Mouse (Mus musculus) ovary, adult 18-20 months (tissue): ENCODE measurements around the gene Cd248.

Experiments
- DNase-seq: peaks from one replicate; pipeline ENCODE4 v3.0.0; 2022; ENCODE audit warnings: low spot score, mixed read lengths

Gene Cd248

DNA sequence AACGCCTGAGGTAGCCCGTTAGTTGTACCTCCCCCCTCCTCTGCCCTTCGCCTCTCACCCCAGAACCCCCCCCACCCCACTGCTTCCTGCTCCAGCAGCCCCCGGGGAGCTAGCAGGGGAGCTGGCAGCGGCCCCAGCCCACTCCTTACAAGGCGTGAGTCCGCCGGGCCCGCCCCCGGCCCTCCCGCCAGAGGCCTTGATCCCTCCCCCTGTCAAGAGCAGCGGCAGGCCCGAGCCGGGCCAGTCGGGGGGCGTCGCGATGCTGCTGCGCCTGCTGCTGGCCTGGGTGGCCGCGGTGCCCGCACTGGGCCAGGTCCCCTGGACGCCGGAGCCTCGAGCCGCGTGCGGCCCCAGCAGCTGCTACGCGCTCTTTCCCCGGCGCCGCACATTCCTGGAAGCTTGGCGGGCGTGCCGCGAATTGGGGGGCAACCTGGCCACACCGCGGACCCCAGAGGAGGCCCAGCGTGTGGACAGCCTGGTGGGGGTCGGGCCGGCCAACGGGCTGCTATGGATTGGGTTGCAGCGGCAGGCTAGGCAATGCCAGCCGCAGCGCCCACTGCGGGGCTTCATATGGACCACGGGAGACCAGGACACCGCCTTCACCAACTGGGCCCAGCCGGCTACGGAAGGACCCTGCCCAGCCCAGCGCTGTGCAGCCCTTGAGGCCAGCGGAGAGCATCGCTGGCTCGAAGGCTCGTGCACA lies at the start of gene Cd248:
Cd248 (plus strand) TSS at position 212 of the 703 bp plus-strand sequence.
- DNase-seq = peak; percentile 60

DNA sequence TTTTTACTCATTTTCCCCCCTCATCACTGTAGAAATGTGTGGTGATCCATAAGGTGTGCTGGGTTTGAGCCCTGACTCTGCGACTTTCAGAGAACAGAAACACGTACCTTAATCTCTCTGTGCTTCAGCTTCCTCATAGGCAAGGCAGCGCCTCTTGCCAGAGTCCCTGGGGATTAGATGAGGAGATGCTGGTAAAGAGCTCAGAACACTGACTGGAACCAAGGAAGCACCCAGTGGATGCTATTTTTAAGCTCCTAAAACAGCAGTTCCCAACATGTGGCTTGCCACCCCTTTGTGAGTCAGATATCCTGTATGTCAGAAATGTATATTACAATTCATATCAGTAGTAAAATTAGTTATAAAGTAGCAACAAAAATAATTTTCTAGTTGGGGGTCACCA lies 49.7 kb upstream of the Cd248 start:
- DNase-seq = no peak

DNA sequence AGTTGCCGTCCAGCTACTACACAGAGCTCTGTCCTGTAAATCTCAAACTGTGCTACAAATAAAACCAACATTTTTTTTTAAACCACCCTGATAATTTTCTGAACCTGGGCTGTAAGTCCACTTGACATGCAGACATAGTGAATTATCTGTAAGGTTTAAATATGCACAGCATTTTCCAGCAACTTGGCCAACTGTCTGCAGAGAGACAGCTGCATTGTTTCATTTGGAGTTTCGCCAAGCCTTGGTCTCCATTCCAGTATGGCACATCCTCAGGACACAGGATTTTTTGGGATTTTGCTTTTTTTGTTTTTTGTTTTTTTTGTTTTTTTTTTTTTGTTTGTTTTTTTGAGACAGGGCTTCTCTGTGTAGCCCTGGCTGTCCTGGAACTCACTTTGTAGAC lies 46.5 kb upstream of the Cd248 start:
- DNase-seq = no peak

DNA sequence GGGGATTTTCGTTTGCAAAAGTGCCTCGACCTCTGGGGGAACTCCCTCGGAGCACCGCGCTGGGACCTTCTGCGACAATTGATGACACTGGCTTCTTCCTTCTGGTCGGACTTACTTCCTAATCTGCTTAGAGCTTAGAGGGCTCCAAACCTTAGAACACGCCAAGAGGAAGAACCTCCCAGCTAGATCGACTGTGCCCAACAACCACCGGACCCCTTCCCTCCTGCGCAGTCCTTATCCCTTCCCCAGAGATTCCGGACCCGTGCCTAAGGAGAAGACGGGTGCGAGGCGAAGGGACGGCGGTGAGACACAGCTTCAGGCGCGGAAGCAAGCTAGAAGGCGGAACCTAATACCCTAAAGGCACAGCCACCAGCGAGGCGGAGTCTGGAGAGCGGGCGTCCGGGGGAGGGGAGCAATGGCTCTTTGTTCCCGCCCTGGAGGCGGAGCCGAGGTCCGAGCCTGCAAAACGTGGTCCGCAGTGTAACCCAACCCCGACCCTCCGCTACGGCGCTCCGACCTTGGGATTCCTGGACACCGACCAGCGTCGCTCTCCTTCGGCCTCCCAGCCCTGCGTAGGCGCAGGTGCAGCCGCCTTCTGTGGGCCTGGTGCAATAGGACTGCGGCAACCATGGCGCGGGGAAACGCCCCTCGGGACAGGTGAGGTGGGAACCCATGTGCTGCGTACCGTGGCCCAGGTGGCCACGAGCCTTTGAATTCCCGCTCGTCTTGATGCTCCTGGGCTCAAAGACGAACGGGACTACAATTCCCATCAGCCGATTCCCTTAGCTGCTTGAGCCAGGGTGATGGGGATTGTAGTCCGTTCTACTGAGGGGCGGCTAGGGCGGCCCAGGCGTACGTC lies 44.0 kb upstream of the Cd248 start, which contains the start of gene Slc29a2:
Slc29a2 (plus strand) TSS at position 240 of the 859 bp plus-strand sequence.
- peak; percentile 93 for DNase-seq

DNA sequence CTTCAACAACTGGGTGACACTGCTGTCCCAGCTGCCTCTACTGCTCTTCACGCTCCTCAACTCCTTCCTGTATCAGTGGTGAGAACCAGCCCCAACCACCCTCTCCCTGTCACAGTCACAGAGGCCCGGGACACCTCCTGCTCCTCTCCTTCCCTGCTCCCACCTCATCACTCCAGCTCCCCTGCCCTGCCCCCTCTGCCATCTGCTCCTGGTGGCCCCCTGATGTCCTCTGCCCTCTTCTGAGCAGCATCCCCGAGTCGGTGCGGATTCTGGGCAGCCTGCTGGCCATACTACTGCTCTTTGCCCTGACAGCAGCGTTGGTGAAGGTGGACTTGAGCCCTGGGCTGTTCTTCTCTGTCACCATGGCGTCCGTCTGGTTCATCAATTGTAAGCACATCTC lies 41.8 kb upstream of the Cd248 start:
- no peak for DNase-seq

DNA sequence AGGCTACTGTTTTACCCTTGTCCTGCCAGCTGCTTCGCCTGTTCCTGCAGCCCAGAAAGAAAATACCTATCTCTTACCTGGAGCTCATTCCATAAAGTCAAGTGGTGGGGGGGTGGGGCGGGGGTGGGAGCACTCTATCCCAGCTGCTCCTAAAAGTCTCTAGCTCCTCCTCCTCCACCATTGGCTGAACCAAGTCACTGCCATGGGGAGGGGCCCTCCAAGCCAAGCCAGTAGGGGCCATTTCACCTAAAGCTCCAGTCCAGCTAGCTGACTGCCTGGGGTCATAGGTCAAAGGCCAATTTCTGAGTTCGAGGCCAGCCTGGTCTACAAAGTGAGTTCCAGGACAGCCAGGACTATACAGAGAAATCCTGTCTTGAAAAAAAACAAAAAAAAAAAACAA lies 35.2 kb upstream of the Cd248 start:
- no peak for DNase-seq

DNA sequence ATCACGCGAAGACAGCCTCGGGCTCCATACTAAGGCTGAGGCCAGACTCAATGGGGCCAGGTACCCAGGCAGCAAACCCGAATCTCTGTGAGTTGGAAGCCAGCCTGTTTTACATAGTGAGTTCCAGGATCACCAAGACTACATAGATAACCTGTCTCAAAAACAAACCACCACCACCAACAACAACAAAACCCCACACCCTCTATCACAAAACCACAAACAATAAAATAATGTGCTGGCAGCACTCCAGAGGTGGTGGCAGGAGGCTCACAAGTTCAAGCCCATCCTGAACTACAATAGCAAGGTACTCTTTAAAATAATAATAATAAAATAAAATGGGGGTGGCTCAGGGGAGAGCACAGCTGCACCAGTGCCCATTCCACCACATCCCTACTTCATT lies 31.3 kb upstream of the Cd248 start:
- DNase-seq = no peak

DNA sequence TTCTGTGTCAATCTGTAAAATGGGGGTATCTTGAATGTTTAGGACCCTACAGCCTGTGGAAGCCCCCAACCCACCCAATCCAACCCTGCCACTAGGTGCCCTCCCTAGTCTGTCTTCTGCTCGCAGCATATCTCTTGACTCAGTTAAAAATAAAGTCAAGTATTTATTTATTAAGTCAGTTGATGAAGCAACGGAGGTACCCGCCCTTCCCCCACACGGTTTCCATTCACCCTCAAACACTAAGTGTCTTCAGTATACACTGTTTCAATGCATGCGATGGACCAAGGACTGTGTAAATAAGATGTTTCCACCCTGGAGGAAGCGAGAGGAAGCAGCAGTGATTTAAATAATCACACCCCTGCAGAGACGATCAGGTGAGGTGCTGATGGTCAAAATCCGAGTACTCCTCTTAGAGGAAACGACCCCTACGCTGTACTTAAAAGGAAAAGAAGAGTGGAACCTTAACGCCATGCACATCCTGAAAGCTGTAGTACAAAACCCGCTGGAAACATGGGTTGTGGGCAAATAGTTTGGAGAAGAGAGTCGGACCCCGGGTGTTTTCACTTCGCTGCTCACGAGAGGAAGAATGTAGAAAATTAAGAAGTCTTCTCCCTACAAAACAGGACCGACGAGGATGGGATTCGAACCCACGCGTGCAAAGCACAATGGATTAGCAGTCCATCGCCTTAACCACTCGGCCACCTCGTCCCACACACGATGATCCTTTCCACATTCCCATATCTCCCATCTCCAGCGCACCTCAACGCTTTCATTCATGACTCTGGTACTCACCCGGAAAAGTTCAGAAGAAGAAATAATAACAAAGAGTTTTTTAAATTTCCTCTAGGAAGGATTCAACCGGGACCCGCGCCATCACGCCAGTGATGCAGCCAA lies 30.0 kb upstream of the Cd248 start:
- DNase-seq = peak; percentile 62

DNA sequence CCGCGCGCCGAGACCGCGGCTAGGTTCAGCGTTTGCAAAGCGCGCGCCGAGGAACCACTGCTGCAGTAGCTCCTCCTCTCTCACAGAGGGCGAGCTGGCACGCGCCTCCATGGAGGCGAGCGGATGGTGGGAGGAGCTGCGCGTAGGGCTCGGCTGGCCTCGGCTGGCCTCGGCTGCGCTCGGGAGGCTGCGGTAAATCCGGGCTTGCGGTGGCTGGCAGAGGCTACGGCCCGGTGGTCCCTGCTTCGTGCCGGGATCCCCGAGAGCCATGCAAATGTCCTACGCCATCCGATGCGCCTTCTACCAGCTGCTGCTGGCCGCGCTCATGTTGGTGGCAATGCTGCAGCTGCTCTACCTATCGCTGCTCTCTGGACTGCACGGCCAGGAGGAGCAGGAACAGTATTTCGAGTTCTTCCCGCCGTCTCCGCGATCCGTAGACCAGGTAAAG lies 29.1 kb upstream of the Cd248 start, which contains the start of the genes B4gat1 and AC124502.3:
B4gat1 (plus strand) TSS at position 118 of the 448 bp plus-strand sequence.
AC124502.3 (plus strand) TSS at position 183 of the 448 bp plus-strand sequence.
- DNase-seq = peak; percentile 84

DNA sequence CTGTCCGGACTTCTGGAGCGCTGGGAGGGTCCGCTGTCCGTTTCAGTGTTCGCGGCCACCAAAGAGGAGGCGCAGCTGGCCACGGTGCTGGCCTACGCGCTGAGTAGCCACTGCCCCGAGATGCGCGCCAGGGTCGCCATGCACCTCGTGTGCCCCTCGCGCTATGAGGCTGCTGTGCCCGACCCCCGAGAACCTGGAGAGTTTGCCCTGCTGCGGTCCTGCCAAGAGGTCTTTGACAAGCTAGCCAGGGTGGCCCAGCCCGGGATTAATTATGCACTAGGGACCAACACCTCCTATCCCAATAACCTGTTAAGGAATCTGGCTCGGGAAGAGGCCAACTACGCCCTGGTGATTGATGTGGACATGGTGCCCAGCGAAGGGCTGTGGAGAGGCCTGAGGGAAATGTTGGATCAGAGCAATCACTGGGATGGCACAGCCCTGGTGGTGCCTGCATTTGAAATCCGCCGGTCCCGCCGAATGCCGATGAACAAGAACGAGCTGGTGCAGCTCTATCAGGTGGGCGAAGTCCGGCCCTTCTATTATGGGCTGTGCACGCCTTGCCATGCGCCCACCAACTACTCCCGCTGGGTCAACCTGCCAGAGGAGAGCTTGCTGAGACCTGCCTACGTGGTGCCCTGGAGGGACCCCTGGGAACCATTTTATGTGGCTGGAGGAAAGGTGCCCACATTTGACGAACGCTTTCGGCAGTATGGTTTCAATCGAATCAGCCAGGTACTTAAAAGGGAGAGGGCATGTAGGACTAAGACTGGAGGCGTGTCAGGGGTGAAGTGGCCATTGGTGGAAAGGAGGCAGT lies 28.4 kb upstream of the Cd248 start:
- DNase-seq = no peak

DNA sequence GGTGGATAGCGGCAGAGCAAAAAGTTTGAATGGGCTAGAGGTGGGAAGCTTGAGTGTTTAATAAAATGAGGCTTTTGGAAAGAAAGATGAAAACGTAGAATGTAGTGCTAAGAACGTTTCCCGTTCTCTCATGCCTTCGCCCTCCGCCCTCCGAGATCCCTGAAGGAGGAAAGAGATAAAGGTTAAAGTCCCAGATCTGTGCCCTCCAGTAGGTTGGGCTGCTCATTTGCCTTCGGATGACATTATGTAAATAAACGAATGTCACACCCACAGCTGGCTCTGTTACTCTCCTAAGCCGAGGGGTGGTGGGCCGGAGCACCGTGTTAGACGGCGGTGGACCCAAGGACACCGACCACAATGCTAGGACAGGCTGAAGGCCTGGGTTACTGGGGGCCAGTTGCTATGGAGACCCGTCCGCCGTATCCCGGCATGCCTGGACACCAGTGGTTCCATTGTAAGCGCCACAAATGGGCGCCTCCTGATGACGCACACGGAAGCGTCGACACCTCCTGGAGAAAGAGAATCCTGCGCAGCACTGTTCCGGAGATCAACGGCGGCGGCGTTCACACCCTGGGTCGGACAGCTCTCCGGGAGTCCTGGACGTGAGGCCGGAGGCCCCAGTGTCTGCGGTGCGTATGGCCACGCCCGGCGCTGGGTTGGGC lies 26.9 kb upstream of the Cd248 start, which contains the start of gene Brms1:
Brms1 (plus strand) TSS at position 493 of the 662 bp plus-strand sequence.
- peak; percentile 87 for DNase-seq

DNA sequence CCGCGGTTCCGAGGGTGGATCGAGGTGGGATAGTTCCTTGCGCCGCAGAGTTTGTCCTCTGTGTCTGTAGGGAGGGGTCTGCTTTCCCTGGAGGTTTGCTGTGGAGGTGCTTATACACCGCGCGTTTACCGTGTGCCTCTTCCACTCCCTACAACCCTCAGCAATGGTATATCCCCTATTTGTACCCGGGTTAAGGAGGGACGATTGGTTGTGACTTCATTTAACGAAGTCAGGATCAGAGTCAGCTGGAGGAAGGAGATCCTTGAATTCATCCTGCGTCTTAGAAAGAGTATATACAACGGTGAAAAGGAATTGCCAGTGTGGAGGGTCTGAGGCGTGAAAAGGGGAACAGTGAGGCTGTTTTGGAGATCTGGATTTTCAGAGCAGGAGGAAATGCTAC lies 26.3 kb upstream of the Cd248 start:
- no peak for DNase-seq

DNA sequence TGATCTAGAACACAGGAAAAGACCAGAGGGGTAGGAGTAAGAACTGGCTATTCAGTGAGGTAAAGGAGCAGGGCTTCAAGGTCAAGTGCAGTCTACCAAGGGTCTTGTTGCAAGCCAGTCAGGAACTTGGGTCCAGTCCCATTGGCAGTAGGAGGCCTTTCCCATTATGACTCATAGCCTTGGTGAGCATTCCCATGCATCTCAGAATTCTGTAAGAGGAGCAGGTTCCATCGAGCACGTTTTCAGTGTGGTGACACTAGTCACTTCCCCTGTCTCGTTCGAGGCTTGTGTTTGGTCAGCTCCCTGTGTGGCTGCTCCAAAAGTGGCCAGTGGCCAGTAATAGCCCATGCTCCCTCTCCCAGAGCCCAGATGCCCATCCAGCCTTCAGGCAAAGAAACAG lies 22.3 kb upstream of the Cd248 start:
- no peak for DNase-seq

DNA sequence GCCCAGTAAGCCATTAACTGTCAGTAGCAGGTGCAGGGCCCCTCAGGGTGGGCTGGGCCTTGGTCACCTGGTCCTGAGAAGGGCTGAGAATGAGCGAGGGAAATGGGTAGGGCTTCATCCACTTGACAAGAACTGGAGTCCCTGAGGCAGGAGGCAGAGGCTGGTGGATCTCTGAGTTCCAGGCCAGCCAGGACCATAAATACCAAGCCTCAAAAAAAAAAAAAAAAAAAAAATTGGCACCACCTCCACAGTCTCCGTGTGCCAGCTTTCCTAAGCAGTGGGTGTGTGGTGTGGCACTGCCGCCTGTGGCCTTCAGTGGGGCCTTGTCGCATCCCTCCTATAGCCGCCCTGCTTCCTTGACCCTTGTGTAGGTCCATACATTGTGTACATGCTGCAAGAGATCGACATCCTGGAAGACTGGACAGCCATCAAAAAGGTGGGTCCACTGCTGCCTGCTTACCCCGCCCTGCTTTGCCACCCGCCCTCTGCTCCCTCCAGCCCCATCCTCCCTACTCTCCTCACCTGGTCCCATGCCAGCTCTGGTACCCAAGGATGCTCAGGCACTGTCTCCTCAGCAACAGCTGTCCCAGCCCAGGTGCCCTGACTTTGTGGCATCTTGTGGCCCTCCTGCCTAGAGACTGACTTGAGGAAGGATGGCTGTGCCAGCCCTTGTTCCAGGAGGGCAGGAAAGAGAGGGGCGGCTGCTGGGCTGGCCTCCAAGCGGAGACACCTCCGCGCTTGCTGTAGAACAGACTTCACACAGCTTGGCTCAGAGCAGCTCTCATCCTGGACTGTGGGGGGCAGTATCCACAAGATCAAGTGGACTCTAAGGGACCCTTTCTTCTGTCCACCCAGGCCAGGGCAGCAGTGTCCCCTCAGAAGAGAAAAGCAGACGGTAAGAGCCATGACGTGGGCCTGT lies 19.5 kb upstream of the Cd248 start:
- DNase-seq = no peak

DNA sequence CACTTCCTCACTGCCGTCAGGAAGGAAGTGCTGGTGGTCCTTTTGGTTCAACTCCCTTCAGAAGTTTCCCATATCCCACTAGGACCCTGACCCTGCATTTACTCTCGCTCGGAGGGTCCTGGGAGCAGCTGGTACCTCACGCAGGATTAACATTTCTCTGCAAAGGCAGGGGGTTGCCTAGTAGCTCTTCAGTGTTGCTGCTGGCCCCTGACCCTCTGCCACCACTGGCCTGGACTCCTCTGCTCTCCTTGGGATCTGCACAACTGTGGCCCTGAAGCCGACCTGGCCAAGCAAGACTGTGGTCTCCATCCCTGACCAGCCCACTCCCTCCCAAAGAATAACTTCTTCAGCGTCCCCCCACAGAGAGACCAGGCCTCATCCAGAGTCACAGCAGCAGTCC lies 18.6 kb upstream of the Cd248 start:
- DNase-seq = no peak

DNA sequence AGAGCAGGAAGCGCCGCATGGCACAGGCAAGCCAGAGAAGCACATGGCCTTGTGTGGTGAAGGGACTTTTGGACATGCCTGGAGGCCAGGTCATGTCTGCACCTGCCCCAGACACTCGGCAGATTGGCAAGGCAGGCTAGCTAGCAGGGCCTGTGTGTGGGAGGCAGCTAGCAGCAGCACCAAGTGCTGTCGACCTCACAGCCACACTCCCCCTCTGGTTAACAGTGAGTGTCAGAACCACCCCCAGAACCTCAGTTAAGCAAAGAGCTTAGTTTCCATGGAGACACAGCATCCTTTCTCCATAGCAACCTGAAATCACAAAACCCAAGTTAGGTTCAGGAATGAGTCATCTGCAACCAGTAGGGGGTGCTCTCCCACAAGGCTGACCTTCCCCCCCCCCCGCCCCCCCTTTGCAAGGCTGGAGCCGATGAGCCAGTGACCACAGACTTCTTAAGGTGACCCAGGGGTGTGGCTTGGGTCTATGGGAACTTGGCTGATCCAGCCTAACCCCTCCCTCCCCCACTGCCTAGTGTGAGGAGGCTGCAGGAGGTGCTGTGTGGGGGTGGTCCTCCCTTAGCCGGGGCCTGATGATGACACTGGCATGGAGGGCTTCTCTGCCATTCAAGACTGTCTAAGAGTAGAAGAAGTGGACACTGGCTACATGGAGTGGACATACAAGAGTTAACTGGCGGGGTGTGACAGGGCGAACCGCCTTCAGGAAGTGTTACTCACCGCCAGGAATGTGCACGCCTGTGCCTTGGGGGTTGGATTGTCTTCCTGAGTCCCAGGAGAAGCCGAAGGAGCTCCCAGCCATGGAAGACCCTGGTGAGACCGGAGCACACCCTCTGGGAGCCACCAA lies 17.6 kb upstream of the Cd248 start, which contains the start of gene Rin1:
Rin1 (plus strand) TSS at position 435 of the 859 bp plus-strand sequence.
- DNase-seq = peak; percentile 23

DNA sequence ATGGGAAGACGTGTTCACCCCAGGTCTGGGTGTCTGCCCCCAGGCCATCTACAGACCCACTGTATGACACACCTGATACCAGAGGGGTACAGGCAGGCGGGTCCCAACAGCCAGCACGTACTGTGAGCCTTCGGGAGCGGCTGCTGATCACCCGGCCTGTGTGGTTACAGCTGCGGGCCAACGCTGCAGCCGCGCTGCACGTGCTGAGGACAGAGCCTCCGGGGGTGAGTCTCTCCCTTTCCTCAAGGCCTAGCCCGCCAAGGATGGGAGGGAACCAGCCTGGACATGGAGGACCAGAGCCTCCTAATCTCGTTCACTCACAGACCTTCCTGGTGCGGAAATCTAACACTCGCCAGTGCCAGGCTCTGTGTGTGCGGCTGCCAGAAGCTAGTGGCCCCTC lies 16.8 kb upstream of the Cd248 start:
- DNase-seq = peak; percentile 30

DNA sequence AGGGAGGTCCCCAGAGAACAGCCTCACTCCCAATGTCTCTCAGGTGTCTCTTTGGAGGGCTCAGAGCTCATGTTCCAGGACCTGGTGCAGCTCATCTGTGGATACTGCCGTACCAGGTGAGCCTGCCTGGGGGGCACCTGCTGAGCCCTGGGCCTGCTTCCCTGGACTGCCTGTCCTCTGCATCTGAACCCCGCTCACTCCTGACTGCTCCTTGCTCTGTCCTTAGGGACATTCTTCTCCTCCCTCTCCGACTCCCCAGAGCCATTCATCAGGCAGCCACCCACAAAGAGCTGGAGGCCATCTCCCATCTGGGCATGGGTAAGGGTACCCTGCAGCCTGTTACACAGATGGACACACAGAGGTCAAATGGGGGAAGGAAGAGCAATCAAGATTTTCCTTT lies 16.4 kb upstream of the Cd248 start:
- DNase-seq = no peak
